Mouse (Mus musculus) large intestine, adult 2 months (tissue): ENCODE data around the gene Prr5l. TPM values are rescaled to one million over a fixed set of nuclear protein-coding genes. Genes with fewer than 3 reads are reported as not detected.

ENCODE experiments used
- DNase-seq: peaks from one replicate; pipeline ENCODE4 v3.0.0-alpha.2; 2012; ENCODE audit warnings: low read depth, low spot score
- WGBS: fragments of 180-500 bp; shearing (Covaris S2); methylation state at CpG from one replicate; pipeline ENCODE4 v1.1.7; 2018; 5-methylcytosine and 5-hydroxymethylcytosine counted together
- polyA plus RNA-seq: library from polyadenylated mRNA; depleted of rRNA; stranded (reverse); fragments of >200 nt; gene quantifications from 2 replicates; pipeline ENCODE4 v1.2.3, GENCODE M21; 2012

Prr5l gene
- polyA plus RNA-seq, 1 experiment = 1.7 TPM

DNA sequence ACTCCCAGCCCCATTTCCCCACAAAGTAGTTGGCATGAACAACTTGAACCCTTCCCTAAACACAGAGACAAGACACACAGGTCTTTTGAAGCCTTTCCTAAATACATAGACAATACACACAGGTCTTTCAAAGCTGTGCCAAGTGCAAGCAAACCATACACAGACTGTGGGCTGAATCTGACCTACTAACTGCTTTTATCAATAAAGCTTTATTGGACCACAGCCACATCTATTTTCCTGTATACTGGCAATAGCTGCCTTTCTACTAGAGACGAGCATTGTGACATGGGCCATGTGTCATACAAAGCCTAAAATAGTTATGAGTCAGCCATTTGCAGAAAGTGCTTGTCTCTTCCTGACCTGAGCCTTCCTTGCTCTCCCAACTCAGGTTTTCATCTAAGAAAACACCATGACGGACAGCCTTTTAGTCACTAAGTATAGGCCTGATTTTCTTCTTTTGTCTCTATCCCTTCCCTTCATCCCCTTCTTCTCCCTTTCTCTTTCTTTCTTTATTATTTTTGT lies 56.6 kb downstream of the Prr5l start:
- 78% methylated on average over 2 of the region's 2 CpGs for WGBS
- DNase-seq = no peak

GRCm38 (mm10) chr2:101825226-101826120 lies 57.4 kb downstream of the Prr5l start:
- 74% methylated on average over 9 of the region's 9 CpGs for WGBS
- no peak for DNase-seq

GRCm38 (mm10) chr2:101823821-101824220 lies 59.0 kb downstream of the Prr5l start:
- DNase-seq = no peak
- WGBS = 68% methylated on average over 3 of the region's 4 CpGs

DNA sequence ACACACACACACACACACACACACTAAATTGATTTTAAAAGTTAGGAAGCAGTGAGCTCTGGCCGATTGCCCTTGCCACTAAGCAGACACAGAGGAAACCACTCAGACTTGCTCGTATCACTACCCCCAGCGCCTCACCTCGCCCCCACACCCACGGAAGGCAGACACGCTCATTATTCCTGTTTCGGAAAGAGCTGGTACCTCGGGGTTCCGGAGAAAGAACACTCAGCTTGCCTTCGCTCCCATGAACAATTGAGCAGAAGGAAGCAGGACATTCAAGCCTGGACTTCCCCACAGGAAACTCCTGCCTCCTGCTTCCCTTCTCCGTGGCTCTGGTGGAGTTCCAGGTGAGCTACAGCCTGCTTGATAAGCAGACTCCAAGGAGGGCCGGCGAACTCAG lies 60.0 kb downstream of the Prr5l start:
- WGBS = 66% methylated on average over 13 of the region's 13 CpGs
- no peak for DNase-seq

- DNase-seq = no peak
- WGBS = 73% methylated on average over 1 of the region's 1 CpGs
These were observed 62.0 kb downstream of the Prr5l start for GRCm38 (mm10) chr2:101820816-101821215.

DNA sequence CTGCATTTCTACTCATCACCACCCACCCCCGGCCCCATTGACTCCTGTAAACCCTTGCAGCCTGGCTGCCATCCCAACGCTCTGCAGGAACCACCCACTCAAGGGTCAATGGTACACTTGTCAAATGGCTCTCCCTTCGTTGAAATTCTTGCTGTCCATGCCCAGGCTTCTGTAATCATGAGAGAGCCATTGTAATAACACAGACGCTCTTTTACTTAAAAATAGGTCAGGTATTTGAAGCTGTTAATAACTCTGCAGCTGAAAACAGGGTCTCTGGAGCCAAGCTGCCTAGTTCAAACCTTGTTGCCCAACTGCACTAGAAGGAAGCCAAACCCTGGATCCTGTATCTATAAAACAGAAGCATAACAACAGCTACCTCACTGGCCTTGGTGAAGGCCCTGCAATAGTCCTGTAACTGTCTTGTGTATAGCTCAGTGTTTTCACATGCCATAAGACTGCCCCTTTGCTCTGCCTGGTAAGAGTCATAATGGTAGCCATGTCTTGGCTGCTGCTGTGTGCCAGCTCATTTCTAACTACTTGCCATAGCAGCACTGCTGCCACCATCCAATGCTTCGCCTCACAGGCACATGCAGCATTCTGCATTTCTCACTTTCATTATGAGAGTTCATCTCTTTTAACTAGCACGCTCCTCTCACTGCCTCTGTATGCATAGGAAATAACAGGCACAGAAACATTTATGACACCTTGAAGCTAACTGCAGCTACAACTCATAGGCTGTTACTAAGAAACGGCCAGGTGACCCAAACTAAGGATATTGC lies 63.7 kb downstream of the Prr5l start:
- no peak for DNase-seq

GRCm38 (mm10) chr2:101816646-101817308 lies 66.0 kb downstream of the Prr5l start:
- WGBS = 85% methylated on average over 3 of the region's 3 CpGs

More for the DNA sequence above, 63.7 kb downstream of the Prr5l start:
- WGBS = 53% methylated on average over 7 of the region's 7 CpGs

DNA sequence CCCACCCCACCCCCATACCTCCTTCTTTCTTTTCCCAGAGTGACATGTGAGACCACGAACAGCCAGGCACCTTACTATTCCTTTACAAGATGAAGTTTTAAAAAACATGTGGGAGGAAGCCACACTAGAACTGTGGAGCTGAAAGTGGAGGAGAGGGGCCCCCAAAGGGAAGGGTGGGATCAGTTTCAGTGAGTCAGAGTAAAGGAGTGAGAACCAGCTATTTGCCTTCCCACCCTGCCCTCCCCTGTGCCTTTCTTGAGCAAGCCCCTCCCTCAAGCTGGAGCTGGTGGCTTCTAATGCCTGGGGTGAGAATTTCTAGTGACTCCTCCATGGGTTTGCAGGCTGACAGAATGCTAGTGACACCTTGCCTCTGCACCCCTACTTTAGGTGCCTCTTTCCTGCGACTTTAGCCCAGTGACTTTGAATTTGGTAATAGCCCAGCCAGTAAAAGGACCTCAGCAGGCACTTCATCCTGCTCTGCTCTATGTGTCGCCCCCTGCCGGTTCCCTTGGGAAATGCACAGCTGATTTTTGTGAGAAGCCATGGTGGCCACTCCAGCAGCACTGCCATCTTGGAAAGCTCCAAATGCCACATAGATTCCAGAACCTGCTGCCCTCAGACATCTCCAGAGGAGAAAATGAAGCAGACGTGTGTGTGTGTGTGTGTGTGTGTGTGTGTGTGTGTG lies 67.4 kb downstream of the Prr5l start:
- WGBS = 41% methylated on average over 5 of the region's 5 CpGs
- no peak for DNase-seq

More at GRCm38 (mm10) chr2:101816646-101817308, 66.0 kb downstream of the Prr5l start:
- DNase-seq = no peak

DNA sequence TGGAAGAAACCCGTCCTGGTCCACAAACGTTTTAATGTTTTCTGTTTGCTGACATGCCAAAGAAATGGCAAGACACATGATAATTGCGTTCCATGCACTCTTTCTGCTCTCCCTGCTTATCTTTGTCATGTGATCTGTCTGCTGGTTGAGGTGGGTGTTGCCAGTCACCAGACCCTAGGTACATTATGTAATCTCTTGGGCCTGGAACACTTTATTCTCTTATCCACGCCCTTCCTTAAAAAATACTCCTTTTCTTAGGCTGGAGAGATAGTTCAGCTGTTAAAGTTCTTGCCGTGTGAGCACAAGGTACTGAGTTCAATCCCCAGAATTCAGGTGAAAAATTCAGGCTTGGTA lies 68.6 kb downstream of the Prr5l start:
- no peak for DNase-seq
- 51% methylated on average over 5 of the region's 5 CpGs for WGBS

DNA sequence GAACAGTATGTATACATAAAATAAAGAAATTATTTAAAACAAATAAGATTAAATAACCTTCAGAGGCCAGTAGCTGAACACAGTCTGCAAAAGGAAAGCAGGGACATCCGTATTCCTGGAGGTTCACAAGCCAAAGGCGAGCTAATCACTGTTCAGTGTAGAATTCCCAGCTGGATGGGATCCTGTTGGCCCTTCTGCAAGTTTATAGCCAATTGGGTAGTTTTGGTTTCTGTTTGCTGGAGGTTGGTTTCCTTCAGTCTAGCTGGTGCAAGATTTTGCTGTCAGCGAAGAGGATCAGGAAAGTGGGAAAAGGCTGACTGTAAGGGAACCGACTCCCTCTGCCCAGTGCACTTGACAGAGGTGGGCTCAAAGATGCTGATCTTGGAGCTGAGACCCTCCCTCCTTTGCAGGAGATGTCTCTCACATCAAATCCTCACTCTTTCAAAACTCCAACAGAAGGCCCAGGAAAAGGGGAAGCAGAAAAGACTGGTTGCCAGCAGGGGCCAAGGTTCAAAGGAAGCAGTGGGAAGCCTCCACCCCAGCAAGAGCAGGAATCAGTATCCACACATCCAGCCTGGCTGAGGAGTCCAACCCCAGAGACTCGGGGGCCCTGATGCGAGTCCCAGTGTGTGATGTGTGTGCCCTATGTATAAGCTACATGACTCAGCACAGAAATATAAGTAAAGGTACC lies 69.1 kb downstream of the Prr5l start:
- DNase-seq = no peak
- 31% methylated on average over 6 of the region's 6 CpGs for WGBS

DNA sequence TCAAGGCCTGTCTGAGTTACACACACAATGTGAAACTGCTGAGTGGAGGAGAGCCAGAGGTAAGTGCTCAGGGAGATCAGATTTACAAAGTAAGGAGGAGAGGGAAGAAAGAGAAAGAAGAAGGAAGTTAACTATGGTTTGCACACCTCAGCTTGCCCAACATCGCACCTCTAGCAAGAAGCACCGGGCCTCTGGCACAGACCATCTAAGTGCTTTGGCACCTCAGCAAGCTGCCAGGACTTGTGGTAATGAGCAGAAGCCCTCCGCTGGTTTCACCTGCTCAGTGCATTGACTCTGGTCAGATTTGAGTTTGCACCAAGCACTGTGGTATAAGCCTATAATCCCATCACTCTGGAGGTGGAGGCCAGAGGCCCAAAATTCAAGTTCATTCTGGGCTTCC lies 70.9 kb downstream of the Prr5l start:
- 92% methylated on average over 3 of the region's 3 CpGs for WGBS
- DNase-seq = no peak

DNA sequence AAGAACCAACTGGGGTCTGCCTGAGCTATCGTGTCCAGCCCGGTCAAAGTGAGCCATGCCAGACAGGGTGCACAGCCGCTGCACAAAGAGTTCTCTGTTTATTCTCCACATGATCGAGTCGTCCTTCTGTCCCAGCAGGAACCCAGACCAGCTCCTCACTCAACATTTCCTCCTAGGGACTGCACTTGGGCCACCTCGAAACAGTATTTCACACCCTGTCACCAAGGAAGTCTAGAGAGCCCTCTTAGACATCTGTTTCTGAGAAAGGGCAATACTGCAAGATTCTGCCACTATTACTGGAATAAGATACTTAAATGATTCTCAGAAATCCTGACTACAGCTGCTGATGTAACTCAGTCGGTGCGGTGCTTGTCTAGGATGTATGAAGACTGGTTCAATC lies 72.1 kb downstream of the Prr5l start:
- no peak for DNase-seq
- 57% methylated on average over 8 of the region's 8 CpGs for WGBS

DNA sequence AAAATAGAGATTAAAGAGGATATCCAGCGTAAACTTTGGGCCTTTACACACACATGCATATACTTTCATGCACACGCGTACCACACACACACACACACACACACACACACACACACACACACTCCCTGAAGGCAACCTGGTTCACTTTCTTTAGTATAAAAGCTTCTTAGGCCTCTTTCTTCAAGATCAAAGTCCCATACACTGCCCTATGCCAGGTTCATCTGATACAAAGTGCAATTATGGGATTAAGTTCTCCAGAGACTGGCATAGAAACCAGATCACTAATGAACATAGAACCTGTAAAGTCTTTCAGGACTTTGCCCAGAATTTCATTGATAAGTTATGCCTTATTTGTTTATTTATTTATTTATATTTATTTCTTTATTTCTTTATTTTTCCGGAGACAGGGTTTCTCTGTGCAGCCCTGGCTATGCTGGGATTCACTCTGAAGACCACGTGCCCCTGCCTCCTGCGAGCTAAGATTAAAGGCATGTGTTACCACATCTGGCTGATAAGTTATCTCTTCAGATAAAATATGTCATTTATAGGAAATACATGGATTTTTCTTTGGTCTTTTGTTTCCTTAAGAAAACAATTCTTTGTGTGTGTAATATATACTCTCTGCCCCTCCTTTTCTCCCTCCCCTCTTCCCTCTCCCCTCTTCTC lies 73.1 kb downstream of the Prr5l start:
- DNase-seq = no peak
- WGBS = 78% methylated on average over 6 of the region's 6 CpGs

DNA sequence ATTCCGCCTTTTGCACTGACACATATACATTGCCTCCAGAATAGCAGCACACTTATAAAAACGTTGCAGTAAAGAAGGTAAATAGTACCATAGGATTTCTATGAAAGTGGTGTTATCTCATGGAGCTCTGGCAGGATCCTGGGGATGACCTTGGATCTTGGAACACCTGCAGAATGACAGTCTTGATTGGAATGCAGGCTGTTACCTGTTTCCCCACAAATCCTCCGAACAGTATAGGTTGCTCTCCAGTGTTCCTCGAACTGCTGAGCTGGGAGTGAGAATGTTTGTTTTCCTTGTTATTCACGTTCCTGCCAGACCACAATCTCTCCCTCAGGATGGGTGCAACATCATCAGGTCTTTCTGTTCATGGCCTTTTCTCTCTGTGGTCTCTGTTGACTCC lies 75.1 kb downstream of the Prr5l start:
- no peak for DNase-seq
- WGBS = 27% methylated on average over 5 of the region's 5 CpGs

GRCm38 (mm10) chr2:101802240-101802639 lies 80.6 kb downstream of the Prr5l start:
- WGBS = 38% methylated on average over 6 of the region's 6 CpGs
- DNase-seq = peak; percentile 33

GRCm38 (mm10) chr2:101797901-101798250 lies 85.0 kb downstream of the Prr5l start:
- 5% methylated on average over 19 of the region's 19 CpGs for WGBS
- no peak for DNase-seq

DNA sequence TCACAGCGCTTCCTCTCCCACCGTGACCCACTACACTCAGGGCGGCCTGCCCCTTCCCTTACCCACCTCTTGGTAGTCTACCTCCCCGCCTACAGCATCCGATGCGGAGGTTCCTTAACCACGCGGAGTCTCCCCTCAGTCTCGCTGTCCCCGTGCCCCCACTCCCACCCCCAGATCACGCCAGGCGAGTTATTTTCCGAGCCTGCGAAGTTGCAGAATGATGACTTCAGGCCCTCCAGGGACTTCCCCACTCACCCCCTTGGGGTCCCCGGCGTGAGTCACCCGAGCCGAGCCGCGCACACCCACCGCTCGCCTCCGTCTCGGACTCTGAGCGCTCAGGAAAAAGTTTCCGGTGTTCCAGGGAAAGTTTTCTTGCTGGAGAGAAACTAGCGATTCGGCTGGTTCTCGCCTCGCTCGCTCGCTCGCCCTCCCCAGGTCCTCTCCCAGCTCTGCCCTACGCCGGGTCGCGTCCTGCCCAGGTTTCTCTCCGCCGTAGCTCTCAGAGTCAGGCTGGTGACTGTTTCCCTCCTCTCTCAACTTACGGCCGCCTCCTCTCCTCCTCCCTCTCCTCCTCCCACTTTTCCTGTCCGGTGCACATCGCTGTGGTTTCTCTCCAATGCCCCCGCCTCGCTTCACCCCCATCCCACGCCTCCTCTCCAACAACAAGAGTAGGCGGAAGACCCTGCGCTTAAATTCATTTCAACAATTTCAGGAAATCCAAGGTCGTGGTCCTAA lies 85.5 kb downstream of the Prr5l start:
- DNase-seq = no peak
- under 1% methylated on average over 49 of the region's 49 CpGs for WGBS
